Mouse (Mus musculus): ENCODE data around the gene Rbm41.
A peak's percentile ranks its signal among the peaks of the same experiment; 100 is the strongest.

The Rbm41 gene

DNA sequence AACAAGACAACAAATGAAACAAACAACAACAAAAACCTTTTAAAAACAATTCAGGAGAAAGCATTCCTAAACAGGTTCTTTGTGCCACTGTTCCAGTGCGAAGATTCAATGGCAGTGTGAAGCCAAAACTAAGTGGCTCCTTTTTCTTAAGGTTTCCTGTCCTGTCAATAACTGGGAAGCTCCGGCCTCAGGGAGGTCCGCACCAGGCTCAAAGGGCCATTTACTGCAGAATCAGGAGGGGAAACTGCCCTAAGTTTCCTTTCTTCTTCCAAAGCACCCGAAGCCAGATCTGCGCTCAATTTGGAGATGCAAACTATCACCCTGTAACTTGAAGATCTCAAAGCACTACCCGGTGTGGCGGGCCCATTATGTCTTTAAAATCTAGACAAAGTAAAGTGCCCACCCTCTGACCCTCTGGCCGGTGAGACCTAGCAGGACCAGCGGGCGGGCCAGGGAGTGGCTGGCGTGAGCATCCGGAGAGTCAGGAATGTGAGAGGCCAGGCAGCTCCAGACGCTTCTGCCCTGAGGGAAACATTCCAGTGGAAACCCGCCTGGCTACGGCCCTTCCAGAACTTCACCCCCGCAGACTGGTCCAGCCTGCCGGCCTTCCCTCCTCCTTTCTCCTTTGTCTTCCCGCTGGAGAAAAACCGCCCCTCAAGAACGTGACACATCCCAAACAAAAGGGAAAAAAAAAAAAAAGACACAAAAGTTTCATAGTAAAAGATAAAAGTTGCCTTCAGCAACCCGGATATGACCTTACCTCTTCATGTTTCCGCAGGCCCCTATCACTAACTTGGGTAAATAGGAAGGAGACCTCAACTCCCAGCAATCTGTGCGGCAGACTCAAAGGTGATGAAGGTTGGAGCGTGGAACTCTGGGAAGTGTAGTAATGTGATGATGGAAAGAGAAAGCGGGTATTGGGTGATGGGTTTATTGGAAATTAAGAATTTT lies at the start of gene Rbm41:
Gene Rbm41 (minus strand): TSS at position 856 of the 951 bp plus-strand sequence.
- peak; percentile 92 for DNase-seq (ENCODE audit: low read depth, low spot score)

DNA sequence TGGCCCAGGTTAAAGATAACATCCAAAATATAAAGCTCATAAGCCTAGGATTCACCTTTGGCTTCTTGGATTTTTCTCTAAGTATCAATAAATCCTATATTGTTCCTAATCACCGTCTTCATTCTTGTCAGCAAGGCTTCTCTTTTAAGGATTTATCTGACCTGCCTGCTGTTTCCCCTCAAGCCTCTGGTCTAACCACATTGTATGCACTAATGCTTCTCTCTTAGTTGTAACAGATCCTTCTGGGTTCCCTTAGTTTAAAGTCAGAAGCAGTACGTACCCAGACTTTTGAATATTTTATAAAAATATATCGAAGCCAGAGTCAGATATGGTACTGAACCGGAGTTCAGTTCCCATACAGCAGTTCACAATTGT lies 283 bp upstream of the Rbm41 start:
- DNase-seq (ENCODE audit: low read depth, low spot score), result no peak

DNA sequence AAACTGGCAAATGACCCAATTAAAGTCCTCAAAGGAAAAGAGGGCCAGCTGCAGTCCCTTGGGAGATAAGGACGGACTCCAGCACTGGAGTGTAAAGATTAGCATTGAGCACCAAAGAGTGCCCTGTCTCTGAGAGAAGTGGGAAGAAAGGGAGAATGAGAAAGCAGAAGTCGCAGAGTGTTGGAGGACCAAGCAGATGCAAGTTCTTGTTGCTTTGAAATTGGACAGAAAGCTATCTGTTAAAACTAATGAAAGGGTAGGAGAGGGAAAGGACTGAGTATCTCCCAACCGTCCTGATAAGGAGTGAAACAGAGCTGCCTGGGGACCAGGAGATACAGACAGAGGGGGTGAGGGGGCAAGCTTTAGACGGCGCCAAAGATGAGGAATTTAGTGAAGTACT lies 16.3 kb downstream of the Rbm41 start:
- no peak for DNase-seq (ENCODE audit: low read depth, low spot score)

DNA sequence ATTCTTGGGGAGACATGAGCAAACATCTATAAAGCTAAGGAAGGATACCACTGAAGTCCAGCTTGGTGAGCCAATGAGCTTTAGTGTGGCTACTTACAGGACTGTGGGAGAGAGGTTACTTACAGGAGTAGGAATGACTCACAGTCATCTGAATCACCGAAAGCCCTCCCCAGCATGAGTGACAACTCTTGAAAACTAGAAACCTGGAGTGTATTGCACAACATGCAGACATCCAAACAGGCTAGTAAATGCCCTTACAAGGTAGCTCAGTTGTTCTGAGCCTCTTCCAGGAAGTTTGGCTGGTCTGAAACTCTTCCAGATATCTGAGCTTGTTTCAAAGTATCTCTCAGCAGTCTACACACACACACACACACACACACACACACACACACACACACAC lies 64.9 kb downstream of the Rbm41 start:
- no peak for DNase-seq (ENCODE audit: low read depth, low spot score)

DNA sequence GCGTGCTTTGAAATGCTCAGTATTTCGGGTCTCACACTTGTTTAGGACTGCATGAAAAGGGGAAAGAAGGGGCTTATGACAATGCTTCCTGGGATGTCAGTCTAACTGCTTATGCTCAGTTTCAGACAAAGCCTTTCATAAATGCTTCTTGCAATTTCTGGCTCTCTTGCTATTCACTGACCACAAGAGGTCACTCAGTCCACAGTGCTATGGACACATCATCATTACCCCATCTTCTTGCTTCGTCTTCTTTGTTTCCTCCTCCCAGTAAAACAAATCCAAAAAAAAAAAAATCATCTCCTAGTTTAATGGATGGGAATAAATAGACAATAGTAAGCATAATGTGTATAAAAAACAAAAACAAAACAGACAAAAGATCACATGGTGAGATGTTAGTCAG lies 65.9 kb downstream of the Rbm41 start:
- DNase-seq (ENCODE audit: low read depth, low spot score), result no peak

DNA sequence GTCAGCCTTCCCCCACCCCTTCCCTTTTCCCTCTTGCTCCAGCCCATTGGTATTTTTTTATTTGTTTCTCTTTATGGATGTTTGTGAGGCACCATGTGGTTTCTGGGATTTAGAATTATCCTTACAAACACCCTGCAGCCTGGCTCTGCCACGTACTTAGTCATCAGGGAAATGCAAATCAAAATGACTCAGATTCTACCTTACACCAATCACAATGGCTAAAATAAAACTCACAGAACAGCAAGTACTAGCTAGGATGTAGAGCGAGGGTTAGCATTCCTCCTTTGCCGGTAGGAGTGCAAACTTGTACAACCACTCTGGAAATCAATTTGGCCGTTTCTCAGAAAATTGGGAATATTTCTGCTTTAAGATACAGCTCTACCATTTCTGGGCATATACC lies 77.8 kb downstream of the Rbm41 start:
- DNase-seq (ENCODE audit: low read depth, low spot score), result no peak

DNA sequence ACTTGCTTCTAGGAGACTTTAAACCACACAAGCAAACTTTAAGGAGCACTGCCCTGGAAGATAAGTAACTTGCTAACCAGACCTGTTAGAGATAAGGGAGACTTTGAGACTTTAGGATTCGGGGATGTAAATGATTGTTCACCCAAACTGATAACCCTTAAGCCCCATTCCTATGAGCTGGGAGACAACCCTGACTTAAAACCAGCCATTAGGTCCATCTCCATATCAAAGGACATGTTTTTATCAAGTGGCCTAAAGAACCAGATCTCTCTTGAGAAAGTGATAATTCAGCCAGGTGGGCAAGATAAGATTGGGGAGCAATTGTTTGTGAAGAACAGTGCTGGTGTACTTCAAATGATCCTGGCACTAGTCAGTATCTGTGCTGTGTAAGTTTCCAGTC lies 107.0 kb downstream of the Rbm41 start:
- DNase-seq (ENCODE audit: low read depth, low spot score), result no peak

DNA sequence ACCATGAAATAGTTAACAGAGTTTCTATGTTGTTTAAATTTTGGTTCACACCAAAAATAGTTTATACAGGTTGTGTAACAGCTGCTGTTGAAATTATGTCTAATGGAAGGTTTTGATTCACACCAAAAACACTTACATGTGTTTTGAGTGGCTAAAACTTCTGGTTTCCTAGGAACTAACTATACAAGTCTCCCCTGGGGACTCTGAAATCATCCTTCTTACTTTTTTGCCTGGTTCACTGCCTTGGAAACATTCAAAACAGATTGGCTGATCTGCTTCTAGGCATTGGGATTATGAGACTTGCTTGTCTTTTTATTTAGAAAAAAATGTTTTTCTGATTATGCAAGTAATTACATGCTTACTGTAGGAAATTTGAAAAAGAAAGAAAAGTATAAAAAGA lies 115.2 kb downstream of the Rbm41 start:
- DNase-seq (ENCODE audit: low read depth, low spot score), result no peak

DNA sequence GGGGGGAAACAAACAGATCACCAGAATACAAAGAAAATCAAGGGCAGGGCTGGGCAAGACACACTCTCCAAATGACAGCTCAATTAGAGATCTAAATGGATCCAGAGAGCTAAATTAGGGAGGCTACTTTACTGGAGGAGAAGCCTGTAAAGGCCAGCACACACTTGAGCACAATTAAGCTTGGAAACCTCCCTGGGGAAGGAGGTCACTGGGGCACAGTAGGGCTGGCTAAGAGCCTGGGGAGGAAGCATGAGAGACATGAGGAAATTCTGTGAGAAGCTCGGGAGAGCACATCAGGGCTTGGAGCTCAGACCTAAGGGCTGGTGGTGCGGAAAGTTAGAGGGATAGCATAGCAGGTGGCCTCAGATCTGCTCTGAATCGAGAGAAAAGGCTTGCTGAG lies 120.5 kb downstream of the Rbm41 start:
- DNase-seq (ENCODE audit: low read depth, low spot score), result no peak

DNA sequence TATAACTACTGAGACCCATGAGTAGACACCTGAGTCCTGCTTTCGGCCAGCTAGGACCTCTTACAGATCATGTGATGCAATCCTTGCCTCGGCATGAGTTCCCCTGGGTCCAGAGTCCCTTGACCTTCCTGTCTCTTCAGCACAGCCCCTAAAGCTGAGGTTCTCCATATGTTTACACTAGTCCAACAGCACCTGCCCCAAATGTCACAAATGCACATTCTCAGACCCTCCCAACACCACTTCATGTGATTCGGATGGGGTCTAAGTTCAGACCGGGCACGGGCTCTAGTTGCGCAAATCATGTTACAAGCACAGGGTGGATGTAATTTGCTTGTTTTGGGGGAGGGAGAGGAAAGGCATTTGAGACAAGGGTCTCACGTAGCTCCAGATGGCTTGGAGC lies 121.3 kb downstream of the Rbm41 start:
- DNase-seq (ENCODE audit: low read depth, low spot score), result no peak

DNA sequence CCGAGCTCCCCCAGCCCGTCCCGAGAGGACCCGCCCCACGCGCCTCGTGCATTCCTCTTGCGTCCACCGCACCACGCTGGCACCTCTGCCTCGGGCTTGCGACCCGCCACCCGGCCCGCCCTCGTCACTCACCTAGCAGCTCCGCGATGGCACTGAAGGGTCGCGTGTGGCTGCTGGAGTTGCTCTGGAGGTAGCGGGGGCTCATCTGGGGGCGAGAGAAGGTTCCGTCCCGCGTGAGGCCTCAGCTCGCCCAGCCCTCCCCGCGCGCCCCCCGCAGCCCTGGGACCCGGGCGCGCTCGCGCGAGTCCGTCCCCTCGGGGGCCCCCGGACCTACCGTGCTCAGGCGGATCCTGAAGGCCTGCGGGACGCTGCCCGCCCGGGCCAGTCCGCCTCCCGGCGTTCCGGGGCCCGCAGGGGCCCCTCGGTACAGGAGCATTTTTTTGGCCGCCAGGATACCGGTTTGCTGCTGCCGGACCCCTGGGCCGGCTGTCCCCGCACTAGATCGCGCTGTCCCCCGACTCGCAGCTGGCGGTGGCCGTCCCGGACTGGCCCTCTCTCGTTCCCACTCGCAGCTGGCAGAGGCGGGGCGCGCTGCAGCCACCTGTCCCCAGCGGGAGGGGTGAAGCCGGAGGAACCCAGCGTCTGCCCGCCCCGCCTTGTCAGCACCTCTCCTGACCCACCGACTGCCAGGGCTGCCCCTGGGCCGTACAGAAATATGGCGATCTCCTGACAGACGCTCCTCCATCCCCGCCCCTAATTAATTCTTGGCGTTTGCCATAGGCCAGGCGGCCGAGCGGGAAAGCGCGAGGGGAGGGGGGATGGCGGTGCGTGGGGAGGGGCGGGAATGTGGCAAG lies 127.2 kb downstream of the Rbm41 start, which contains the start of gene Morc4:
Gene Morc4 (minus strand): TSS at position 740 of the 854 bp plus-strand sequence.
- DNase-seq (ENCODE audit: low read depth, low spot score), result peak; percentile 79

DNA sequence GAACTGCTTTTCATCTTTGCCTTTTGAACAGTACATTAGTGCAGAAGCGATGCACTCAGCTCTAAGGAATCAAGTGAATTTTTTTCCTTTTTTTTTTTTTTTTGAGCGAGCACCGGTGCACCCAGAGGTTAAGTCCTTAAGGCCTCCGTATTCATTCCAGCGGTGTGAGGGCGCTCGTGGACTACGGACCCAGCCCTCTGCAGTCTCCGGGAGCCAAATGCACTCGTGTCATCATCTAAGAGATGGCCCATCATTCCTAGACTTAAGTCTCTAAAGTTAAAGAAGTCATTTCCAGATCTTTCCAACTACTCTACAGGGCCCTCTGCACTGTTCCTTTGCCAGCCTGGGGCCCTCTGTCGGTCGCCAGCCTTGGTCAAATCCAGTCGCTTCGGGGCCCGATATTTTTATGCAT lies 128.1 kb downstream of the Rbm41 start:
- DNase-seq (ENCODE audit: low read depth, low spot score), result peak; percentile 10

DNA sequence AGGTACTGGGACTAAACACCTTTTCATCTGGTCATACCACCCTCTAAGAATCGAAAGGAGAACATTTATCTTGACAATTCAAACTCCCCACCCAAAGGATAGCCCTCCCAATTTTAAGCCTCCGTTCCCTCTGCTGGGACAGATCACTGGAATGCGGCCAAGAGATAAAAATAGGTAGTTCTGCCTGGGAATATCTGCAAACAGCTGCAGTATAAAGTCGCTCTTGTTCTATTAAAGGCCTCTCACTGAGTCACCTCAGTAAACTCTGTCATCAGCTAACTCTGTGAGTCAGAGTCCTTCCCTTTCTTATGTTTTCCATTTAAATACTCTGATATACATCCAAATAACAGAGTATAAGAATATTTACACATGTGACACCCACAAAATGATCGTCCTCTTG lies 139.0 kb downstream of the Rbm41 start:
- DNase-seq (ENCODE audit: low read depth, low spot score), result no peak

DNA sequence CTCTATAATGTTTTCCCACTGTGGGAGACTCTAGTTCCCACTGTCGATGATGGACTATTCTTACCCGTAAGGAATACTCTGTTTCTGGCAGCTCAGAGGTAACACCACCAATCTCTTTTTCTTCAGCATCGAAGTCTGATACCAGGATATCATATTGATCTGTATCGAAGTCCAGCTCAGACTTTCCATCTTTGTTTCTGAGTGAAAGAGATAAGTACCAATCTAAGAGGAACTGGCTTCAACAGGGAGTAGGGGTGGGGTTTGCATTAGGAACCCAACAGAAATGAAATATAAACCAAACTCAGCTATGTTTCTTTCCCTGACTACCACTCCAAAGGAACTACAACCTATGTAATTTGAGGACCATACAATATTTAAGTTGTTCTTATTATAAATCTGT lies 143.6 kb downstream of the Rbm41 start:
- DNase-seq (ENCODE audit: low read depth, low spot score), result no peak

DNA sequence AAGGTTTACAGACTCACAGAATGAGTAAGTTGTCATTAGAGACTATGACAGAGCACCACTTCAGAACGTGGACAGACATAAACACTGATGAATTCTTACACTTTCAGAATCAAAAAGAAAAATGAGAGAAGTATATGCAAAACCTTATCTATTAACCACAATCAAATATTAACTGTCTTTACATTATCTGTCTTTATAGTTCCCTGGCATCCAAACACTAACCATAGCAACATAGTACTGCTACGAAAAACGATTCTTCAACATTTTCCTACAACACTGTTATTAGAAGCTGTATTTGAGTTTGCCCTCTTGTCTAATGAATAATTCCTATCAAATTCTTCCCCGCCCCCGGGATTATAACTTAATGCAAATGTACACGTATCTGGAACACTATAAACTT lies 157.3 kb downstream of the Rbm41 start:
- no peak for DNase-seq (ENCODE audit: low read depth, low spot score)

All from R1 (cell line).